Comparison of ENCODE assay signal across 23 mouse cellular contexts in genomic region chr7:122623753-122624152, GRCm38 (mm10). TPM values are rescaled to one million over a fixed set of nuclear protein-coding genes. Genes with fewer than 3 reads are reported as not detected.
DNase-seq lines count a peak whose midpoint lies in the region; ATAC-seq and TF ChIP-seq lines count a peak whose summit lies in the region.
"Had no signal": no experiment of that assay in that cellular context is flagged by ENCODE, and none has a peak within 500 bp of the region (broad histone marks: within the 10 kb centered on the region; RNA-seq: fewer than 3 reads in every experiment).

No protein-coding gene starts in this region.

- H3K4me3 ChIP-seq in left cerebral cortex, adult 2 months = no peak overlapping the region
- no peak overlapping the region for H3K4me3 ChIP-seq in testis, adult 2 months (ENCODE audit: control insufficient read depth, low read depth, low read length)
- H3K4me3 ChIP-seq in stomach, postnatal 0 days (ENCODE audit: low read depth, low read length) = no peak overlapping the region
- H3K4me3 ChIP-seq in neural tube, embryonic 15.5 days (replicated peaks) = no peak overlapping the region
- H3K4me3 ChIP-seq: embryonic facial prominence, embryonic 13.5 days; forebrain, embryonic 12.5 days; hindbrain, embryonic 13.5 days had no signal

- H3K9ac ChIP-seq in stomach, postnatal 0 days (ENCODE audit: low read length) = no peak overlapping the region
- H3K9ac ChIP-seq in neural tube, embryonic 15.5 days (replicated peaks) = no peak overlapping the region
- H3K9ac ChIP-seq: embryonic facial prominence, embryonic 13.5 days; forebrain, embryonic 12.5 days; hindbrain, embryonic 13.5 days had no signal

- no peaks in the 10 kb centered on the region for H3K4me1 ChIP-seq in testis, adult 2 months (ENCODE audit: control insufficient read depth, insufficient read depth, low read length)
- no peaks in the 10 kb centered on the region for H3K4me1 ChIP-seq in stomach, postnatal 0 days (replicated peaks; ENCODE audit: control insufficient read depth, insufficient read depth)
- peaks cover 13% of the 10 kb centered on the region for H3K4me1 ChIP-seq in neural tube, embryonic 15.5 days
- H3K4me1 ChIP-seq: embryonic facial prominence, embryonic 13.5 days had no signal

- 42% methylated on average over 1 of the region's 1 CpGs for WGBS in stomach, postnatal 0 days
- 77% methylated on average over 1 of the region's 1 CpGs for WGBS in neural tube, embryonic 15.5 days

- intact Hi-C loops in left cerebral cortex, adult 2 months (cut with DNase I) = no loop called here
- intact Hi-C loops in left cerebral cortex, postnatal 36 days (cut with DNase I) = no loop called here

- TF ChIP-seq CTCF in left cerebral cortex, adult 2 months (IDR thresholded peaks at IDR 0.05) = peak; percentile 32
- TF ChIP-seq CTCF in testis, adult 2 months (IDR thresholded peaks at IDR 0.05; ENCODE audit: control insufficient read depth, insufficient read depth, insufficient replicate concordance, low read depth, low read length) = peak; percentile 55; the same call in 1 of the 2 replicates
- 0 out of 2 replicates have a peak, but pooled peaks have one; percentile 7 for TF ChIP-seq CTCF in stomach, postnatal 0 days (IDR thresholded peaks at IDR 0.05; ENCODE audit: low read depth)

- no peak for ATAC-seq in stomach, postnatal 0 days (ENCODE audit: low FRiP score, low TSS enrichment)
- ATAC-seq in neural tube, embryonic 15.5 days (ENCODE audit: low FRiP score) = no peak
- ATAC-seq: forebrain, embryonic 16.5 days; hindbrain, postnatal 0 days; Patski had no signal

- no peaks in the 10 kb centered on the region for H3K36me3 ChIP-seq in testis, adult 2 months (ENCODE audit: control insufficient read depth, insufficient read depth, low read length)
- no peaks in the 10 kb centered on the region for H3K36me3 ChIP-seq in stomach, postnatal 0 days (ENCODE audit: control insufficient read depth, insufficient read depth, low read length)
- no peaks in the 10 kb centered on the region for H3K36me3 ChIP-seq in neural tube, embryonic 15.5 days
- H3K36me3 ChIP-seq: embryonic facial prominence, embryonic 13.5 days; forebrain, embryonic 12.5 days; hindbrain, embryonic 13.5 days had no signal

- H3K27ac ChIP-seq in left cerebral cortex, adult 2 months = no peak overlapping the region
- H3K27ac ChIP-seq in testis, adult 2 months (ENCODE audit: control insufficient read depth, insufficient read depth, low read depth, low read length) = no peak overlapping the region
- H3K27ac ChIP-seq in stomach, postnatal 0 days (replicated peaks) = no peak overlapping the region
- H3K27ac ChIP-seq in neural tube, embryonic 15.5 days (replicated peaks) = no peak overlapping the region
- H3K27ac ChIP-seq: embryonic facial prominence, embryonic 13.5 days; forebrain, embryonic 12.5 days had no signal

- H3K4me2 ChIP-seq in stomach, postnatal 0 days (replicated peaks; ENCODE audit: low read depth) = no peak overlapping the region
- no peak overlapping the region for H3K4me2 ChIP-seq in neural tube, embryonic 15.5 days
- H3K4me2 ChIP-seq: embryonic facial prominence, embryonic 13.5 days; forebrain, embryonic 12.5 days; hindbrain, embryonic 13.5 days had no signal

- no peak for TF ChIP-seq EP300 in stomach, postnatal 0 days (optimal IDR thresholded peaks at IDR 0.05)

- no peak for DNase-seq in left cerebral cortex, adult 2 months (ENCODE audit: extremely low spot score in 1 of 2, low spot score in 2 of 2)
- DNase-seq in left cerebral cortex, postnatal 36 days (ENCODE audit: low spot score in 2 of 2) = no peak
- no peak for DNase-seq in testis, postnatal 14 days (ENCODE audit: low spot score)
- peak; percentile 21 for DNase-seq in ZHBTc4 (ENCODE audit: low read depth, low spot score)
- no peak for DNase-seq in stomach, postnatal 0 days (ENCODE audit: low spot score)
- no peak for DNase-seq in thymus, postnatal 25 days
- DNase-seq: adrenal gland, adult 2 months; adrenal gland, postnatal 25 days; cerebellum, adult 18-20 months; cerebellum, adult 9-11 months; cerebellum, postnatal 36 days; gastrocnemius, postnatal 14 days; heart, postnatal 10 days; heart, postnatal 4 days had no signal

- TF ChIP-seq POLR2A in testis, adult 2 months (IDR thresholded peaks at IDR 0.05; ENCODE audit: control insufficient read depth, low read depth, low read length) = no peak

- H3K27me3 ChIP-seq in testis, adult 2 months (ENCODE audit: control insufficient read depth, insufficient read depth, low read length) = no peaks in the 10 kb centered on the region
- no peaks in the 10 kb centered on the region for H3K27me3 ChIP-seq in stomach, postnatal 0 days (ENCODE audit: control insufficient read depth, insufficient read depth, low read length)
- H3K27me3 ChIP-seq in neural tube, embryonic 15.5 days (replicated peaks) = no peaks in the 10 kb centered on the region
- H3K27me3 ChIP-seq: embryonic facial prominence, embryonic 13.5 days; forebrain, embryonic 12.5 days; hindbrain, embryonic 13.5 days; Patski had no signal

- H3K9me3 ChIP-seq in stomach, postnatal 0 days (ENCODE audit: control insufficient read depth, low read length) = no peaks in the 10 kb centered on the region
- no peaks in the 10 kb centered on the region for H3K9me3 ChIP-seq in neural tube, embryonic 15.5 days (replicated peaks)
- H3K9me3 ChIP-seq: embryonic facial prominence, embryonic 13.5 days; forebrain, embryonic 12.5 days; hindbrain, embryonic 13.5 days had no signal

RNA-seq across cellular contexts. Expression of gene Cacng3, which starts 46.5 kb away (rescaled TPM):
- 100 to 1,000 TPM; 139 to 151 TPM for total RNA-seq in left cerebral cortex, adult 2 months (2021)
- total RNA-seq in left cerebral cortex, postnatal 36 days (2021) = 100 to 1,000 TPM; 145 to 147 TPM
- polyA plus RNA-seq in testis, adult 2 months (2012; rRNA removed) = not detected in 2 replicates
- 0.17 and 0.29 TPM in 2 replicates for polyA plus RNA-seq in stomach, postnatal 0 days (2015; fragmentation: Nextera tagmentation; extraction: Ambion mirVana)
- 31.3 and 34.6 TPM in 2 replicates for polyA plus RNA-seq in neural tube, embryonic 15.5 days (2015; fragmentation: Nextera tagmentation; extraction: Ambion mirVana)
- polyA plus RNA-seq: embryonic facial prominence, embryonic 13.5 days; gonadal fat pad, adult 2 months; Patski had no signal

Comparison
In these comparisons a context has a peak if more than half of its experiments do, and no peak if none do; other contexts are left out.
1. RNA of gene Cacng3, which starts 46.5 kb away (polyA plus RNA-seq): 31.3 to 34.6 TPM in neural tube, embryonic 15.5 days; 0.17 to 0.29 TPM in stomach, postnatal 0 days and not detected in testis, adult 2 months; every median in the first group is over 10 times any median in the second.
2. Peak in every context shown above with its lines, with median percentiles within 50 percentile points of each other: CTCF ChIP-seq.